Mouse (Mus musculus): ENCODE data around the gene Pcnx3.
"Not testable (repeated sequence)": the region's sequence is repeated elsewhere in the genome, so short reads cannot be mapped to it uniquely, and the experiment has no call there.

Pcnx3 gene

DNA sequence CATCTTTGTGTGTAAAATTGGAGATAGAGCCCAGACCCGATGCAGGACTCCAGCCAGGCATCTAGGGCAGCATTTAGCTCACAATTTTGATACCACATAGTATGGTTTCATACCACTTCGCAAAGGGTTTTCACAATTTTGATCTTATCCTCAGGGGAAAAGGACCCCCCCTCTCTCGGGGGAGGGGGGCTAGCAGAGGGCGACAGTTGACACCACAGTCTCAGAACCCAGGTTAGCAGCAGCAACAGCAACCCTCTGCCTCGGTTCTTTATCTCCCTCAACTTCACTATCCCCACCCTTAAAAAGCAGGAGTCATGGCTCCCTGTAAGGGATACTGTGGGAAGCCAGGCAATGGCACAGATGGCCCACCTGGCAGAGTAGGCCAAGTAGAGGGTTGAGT is 24.5 kb upstream of the Pcnx3 start:
- DNase-seq (ENCODE audit: low read depth, low spot score), result no peak

- no peak for DNase-seq (ENCODE audit: low read depth, low spot score)
Observed at GRCm38 (mm10) chr19:5711907-5712460, 23.3 kb upstream of the Pcnx3 start.

DNA sequence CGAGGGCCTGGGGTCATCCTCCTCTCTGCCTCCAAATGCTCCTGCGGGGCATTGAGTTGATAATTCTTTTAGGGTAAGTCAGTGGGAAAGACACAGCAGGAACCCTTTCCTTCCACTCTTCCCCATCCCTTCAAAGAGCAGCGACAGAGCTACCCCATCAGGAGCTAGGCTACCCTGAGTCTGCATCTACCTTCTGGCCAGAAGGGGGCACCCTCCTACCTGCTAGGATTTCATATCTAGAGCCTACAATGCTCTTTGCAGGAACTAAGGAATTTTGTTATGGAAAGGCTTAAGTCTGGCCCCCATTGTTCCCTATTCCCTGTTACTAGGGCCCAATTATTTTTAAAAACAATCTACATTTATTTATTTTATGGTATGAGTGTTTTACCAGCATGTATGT is 22.5 kb upstream of the Pcnx3 start:
- DNase-seq (ENCODE audit: low read depth, low spot score), result peak; percentile 74

DNA sequence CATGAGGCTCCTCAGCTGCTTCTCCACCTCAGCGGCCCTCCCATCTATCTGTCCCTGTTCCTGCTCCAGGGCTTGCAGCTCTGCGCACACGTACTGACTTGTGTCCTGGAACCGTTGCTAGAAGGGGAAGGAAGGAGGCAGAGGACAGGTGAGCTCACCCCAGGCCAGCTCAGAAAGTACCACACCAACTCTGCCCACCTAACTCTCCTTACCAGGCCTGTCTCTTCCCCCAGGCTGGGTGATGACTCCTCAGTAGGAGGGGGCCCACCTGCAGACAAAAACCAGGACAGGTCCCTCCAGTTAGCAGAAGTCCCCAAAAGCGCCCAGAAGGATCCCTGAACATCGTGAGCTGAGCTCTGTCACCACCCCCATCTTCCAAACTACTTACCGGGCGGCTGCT is 21.9 kb upstream of the Pcnx3 start:
- DNase-seq (ENCODE audit: low read depth, low spot score), result no peak

DNA sequence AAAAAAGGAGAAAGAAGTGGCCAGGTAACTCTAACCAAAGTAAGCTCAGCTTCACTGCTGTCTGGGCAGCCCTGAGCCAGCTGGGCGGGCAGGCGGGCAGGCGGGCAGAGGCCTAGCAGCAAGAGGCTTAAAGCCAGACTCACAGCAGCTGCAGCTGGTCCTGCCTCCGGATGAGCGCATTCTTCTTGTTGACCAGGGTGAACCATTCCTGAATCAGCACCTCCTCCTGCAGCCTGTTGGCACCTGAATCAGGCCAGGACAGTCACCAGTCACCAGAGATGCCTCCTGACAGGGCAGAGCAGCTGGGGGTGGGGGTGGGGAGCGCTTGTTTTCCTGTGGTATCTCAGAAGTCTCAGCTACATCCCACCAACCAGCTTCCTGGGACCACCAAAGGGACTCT is 21.4 kb upstream of the Pcnx3 start:
- no peak for DNase-seq (ENCODE audit: low read depth, low spot score)

- peak; percentile 35 for DNase-seq (ENCODE audit: low read depth, low spot score)
Observed at GRCm38 (mm10) chr19:5704801-5705571, 16.3 kb upstream of the Pcnx3 start.

GRCm38 (mm10) chr19:5704163-5704800 is 15.6 kb upstream of the Pcnx3 start, which contains the start of gene Kcnk7:
Gene Kcnk7 (plus strand): TSS chr19:5704367.
- no peak for DNase-seq (ENCODE audit: low read depth, low spot score)

DNA sequence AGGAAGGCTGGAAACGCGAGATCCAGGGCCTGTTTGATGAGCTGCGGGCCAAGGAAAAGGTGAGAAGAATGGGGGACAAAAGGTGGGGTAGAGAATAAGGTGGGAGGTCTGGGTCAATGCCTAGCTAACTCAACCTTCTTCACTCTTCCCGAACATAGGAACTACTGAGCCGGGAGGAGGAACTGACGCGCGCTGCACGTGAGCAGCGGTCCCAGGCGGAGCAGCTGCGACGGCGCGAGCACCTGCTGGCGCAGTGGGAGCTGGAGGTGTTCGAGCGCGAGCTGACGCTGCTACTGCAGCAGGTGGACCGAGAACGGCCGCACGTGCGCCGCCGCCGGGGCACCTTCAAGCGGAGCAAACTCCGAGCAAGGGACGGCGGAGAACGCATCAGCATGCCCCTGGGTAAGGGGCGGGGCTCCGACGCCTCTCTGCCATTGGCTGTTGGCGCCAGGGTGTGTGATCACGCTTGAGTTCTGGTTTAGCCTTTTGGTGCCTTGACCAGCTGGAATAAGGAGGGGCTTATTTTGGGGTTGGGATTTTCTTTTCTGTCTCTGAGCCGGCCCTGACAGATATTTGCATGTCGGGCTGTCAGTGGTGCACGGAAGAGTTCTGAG is 7.2 kb upstream of the Pcnx3 start:
- DNase-seq (ENCODE audit: low read depth, low spot score), result peak; percentile 88

DNA sequence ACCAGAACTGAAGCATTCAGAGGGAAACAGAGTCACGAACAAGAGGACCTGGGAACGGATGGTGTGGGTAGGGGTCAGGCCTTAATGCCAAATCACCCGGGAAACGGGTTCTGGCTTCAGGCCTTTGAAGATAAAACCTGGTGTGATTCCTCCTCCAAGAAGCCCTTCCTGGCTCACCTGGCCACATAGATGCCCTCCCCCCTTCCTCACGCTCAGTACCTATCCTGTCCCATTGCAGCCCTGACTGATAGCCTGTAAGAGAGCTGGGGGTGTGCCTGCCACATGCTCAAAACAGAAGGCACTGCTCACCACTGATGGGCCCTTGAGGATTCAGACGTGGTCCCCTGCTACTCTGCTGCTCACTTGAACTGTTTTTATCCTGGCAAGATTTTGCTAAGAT is 5.1 kb upstream of the Pcnx3 start:
- no peak for DNase-seq (ENCODE audit: low read depth, low spot score)

DNA sequence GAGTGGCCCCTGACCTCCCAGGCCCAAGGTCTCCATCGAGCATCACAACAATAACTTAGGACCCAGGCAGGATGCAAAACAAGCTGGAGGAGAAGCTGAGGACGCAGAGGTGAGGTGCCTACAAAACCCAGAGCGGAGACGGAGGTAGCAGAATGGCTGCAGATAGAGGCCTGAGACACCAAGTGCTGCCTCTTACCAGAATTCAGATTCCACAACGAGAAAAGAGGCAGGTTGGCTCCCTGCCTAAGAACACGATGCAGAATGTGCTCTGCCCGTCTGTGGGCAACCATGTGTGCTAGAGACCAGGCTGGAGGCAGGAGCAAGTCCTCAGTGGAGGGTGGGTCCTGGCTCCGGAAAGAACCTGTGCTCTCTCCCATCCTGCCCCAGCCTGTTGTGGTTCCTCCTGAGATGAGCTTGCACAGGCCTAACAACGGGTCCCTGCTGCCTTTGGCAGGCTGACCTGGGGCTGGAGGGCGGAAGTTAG is 4.2 kb upstream of the Pcnx3 start:
- DNase-seq (ENCODE audit: low read depth, low spot score), result no peak

GRCm38 (mm10) chr19:5692086-5692912 is 3.6 kb upstream of the Pcnx3 start:
- DNase-seq (ENCODE audit: low read depth, low spot score), result no peak

- DNase-seq (ENCODE audit: low read depth, low spot score), result no peak
Observed at GRCm38 (mm10) chr19:5691601-5692000, 2.9 kb upstream of the Pcnx3 start.

- no peak for DNase-seq (ENCODE audit: low read depth, low spot score)
Observed at GRCm38 (mm10) chr19:5690343-5690735, 1.6 kb upstream of the Pcnx3 start.

DNA sequence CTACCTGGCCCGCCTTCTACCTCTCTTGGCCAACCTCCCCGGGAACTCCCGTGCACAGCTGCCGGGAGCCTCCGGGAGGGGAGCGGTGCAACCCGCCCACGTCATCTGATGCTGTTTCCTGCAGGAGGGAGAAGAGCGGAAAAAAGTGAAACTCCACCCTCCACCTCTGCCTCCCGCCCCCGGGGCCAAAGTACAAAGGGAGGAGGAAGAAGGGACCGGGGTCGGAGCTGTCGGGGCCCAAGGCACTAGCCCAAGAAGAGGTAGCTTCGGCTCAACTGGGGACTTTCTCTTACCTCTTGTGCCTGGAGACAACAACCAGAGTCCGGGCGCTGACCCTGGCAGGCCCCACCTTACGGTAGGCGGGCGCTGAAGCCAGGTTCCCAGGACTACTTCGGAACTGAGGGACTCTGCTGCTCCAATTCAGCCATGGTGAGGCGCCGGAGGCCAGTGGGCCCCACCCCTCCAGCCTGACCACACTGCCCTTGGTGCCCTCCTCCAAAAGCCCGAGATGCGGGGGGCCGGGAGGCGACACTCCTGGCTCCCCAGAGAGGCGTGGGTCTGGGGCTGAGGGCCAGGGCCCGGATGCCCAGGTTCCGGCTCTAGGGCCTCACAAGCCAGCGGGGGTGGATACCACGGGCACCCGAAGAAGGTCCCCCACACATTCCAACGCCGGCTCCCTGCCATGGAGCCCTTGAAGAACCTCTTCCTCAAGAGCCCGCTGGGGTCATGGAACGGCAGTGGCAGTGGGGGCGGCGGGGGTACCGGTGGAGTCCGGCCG is 1.0 kb upstream of the Pcnx3 start:
- DNase-seq (ENCODE audit: low read depth, low spot score), result peak; percentile 70

GRCm38 (mm10) chr19:5689088-5689428 is 350 bp upstream of the Pcnx3 start:
- no peak for DNase-seq (ENCODE audit: low read depth, low spot score)

- no peak for DNase-seq (ENCODE audit: low read depth, low spot score)
Observed at GRCm38 (mm10) chr19:5687738-5688137, 970 bp downstream of the Pcnx3 start.

GRCm38 (mm10) chr19:5686954-5687353 is 1.8 kb downstream of the Pcnx3 start:
- DNase-seq (ENCODE audit: low read depth, low spot score), result not testable (repeated sequence)

GRCm38 (mm10) chr19:5686437-5686836 is 2.3 kb downstream of the Pcnx3 start:
- no peak for DNase-seq (ENCODE audit: low read depth, low spot score)

- DNase-seq (ENCODE audit: low read depth, low spot score), result no peak
Observed at GRCm38 (mm10) chr19:5685861-5686260, 2.8 kb downstream of the Pcnx3 start.

- DNase-seq (ENCODE audit: low read depth, low spot score), result no peak
Observed at GRCm38 (mm10) chr19:5685431-5685830, 3.3 kb downstream of the Pcnx3 start.

DNA sequence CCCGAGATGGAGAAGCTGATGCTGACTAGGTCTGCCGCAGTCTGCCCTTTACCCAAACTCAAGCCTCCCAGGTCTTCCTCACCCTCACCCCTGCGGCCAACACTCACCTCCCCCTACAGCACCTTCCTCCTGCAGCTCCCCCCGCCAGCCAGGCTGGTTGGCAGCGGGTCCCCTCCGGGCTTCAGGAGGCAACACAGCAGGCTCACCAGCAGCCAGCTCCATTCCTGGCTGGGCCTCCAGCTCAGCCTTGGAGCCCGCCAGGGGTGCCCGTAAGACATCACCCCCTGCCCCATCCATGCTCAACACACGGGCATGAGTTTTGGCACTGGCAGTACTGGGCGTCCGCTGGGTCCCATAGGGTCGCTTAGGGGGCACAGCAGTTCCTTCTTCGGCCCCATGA is 3.7 kb downstream of the Pcnx3 start:
- DNase-seq (ENCODE audit: low read depth, low spot score), result no peak
